Mouse (Mus musculus): ENCODE measurements around the gene Gm5148. TPM values are rescaled to one million over a fixed set of nuclear protein-coding genes. Genes with fewer than 3 reads are reported as not detected.
A peak's percentile ranks its signal among the peaks of the same experiment; 100 is the strongest.

Gm5148 gene
- polyA plus RNA-seq, 1 experiment, result not detected

GRCm38 (mm10) chr3:37704701-37705279 is 19.5 kb downstream of the Gm5148 start:
- H3K4me3 ChIP-seq (replicated peaks), result no peak overlapping the region
- peaks cover 52% of the 10 kb centered on the region for H3K4me1 ChIP-seq
- peaks cover 6% of the 10 kb centered on the region for H3K36me3 ChIP-seq (replicated peaks; ENCODE audit: low read length)
- TF ChIP-seq FLI1 (IDR thresholded peaks at IDR 0.05; ENCODE audit: low read length), result no peak
- TF ChIP-seq GATA1 (IDR thresholded peaks at IDR 0.05; ENCODE audit: borderline replicate concordance, low read length), result no peak
- H3K27me3 ChIP-seq (replicated peaks), result peaks cover 2% of the 10 kb centered on the region
- peaks cover 11% of the 10 kb centered on the region for H3K9me3 ChIP-seq

- Histone ChIP-seq H3K4me1 (peaks cover 56% of the 10 kb centered on the region), H3K9me3 (peaks cover 7% of the 10 kb centered on the region), H3K4me3 (replicated peaks) (no peak overlapping the region), H3K27me3 (replicated peaks) (no peaks in the 10 kb centered on the region), H3K36me3 (replicated peaks; ENCODE audit: low read length) (peaks cover 6% of the 10 kb centered on the region)
- TF ChIP-seq FLI1 (IDR thresholded peaks at IDR 0.05; ENCODE audit: low read length), result no peak
- TF ChIP-seq GATA1 (IDR thresholded peaks at IDR 0.05; ENCODE audit: borderline replicate concordance, low read length), result no peak
Measured at GRCm38 (mm10) chr3:37703066-37703465, 21.2 kb downstream of the Gm5148 start.

DNA sequence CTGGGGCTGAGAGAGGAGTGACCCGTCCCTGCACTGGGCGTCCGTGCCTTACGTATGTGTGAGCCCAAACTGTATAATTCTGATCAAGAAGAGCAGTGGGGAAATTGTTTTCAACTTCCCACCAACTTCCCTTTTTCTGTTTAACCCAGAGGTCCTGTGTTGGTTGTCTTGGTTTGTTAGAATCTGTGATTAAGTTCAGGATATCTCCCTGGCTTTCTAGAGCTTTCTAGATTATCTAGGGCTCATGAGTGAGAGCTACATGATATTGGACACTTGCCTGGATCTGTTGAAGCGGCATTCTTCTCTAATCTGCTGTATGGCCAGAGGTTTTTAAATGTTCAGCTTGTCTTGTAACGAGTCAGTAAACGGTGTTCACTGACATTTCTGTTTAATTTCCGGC is 30.7 kb downstream of the Gm5148 start:
- H3K36me3 ChIP-seq (replicated peaks; ENCODE audit: low read length), result no peaks in the 10 kb centered on the region
- peaks cover 15% of the 10 kb centered on the region for H3K27me3 ChIP-seq (replicated peaks)
- peaks cover 31% of the 10 kb centered on the region for H3K4me1 ChIP-seq
- H3K4me3 ChIP-seq (replicated peaks), result no peak overlapping the region
- H3K9me3 ChIP-seq, result 0 out of 2 replicates have a peak, but pooled peaks cover 9% of the 10 kb centered on the region
- no peak for TF ChIP-seq FLI1 (IDR thresholded peaks at IDR 0.05; ENCODE audit: low read length)
- TF ChIP-seq GATA1 (IDR thresholded peaks at IDR 0.05; ENCODE audit: borderline replicate concordance, low read length), result no peak

- Histone ChIP-seq H3K36me3 (replicated peaks; ENCODE audit: low read length) (no peaks in the 10 kb centered on the region), H3K9me3 (0 out of 2 replicates have a peak, but pooled peaks cover 8% of the 10 kb centered on the region), H3K4me3 (replicated peaks) (no peak overlapping the region), H3K4me1 (peaks cover 37% of the 10 kb centered on the region), H3K27me3 (replicated peaks) (peaks cover 21% of the 10 kb centered on the region)
- TF ChIP-seq GATA1 (IDR thresholded peaks at IDR 0.05; ENCODE audit: borderline replicate concordance, low read length) (no peak), FLI1 (IDR thresholded peaks at IDR 0.05; ENCODE audit: low read length) (no peak)
Measured at GRCm38 (mm10) chr3:37692945-37693344, 31.3 kb downstream of the Gm5148 start.

DNA sequence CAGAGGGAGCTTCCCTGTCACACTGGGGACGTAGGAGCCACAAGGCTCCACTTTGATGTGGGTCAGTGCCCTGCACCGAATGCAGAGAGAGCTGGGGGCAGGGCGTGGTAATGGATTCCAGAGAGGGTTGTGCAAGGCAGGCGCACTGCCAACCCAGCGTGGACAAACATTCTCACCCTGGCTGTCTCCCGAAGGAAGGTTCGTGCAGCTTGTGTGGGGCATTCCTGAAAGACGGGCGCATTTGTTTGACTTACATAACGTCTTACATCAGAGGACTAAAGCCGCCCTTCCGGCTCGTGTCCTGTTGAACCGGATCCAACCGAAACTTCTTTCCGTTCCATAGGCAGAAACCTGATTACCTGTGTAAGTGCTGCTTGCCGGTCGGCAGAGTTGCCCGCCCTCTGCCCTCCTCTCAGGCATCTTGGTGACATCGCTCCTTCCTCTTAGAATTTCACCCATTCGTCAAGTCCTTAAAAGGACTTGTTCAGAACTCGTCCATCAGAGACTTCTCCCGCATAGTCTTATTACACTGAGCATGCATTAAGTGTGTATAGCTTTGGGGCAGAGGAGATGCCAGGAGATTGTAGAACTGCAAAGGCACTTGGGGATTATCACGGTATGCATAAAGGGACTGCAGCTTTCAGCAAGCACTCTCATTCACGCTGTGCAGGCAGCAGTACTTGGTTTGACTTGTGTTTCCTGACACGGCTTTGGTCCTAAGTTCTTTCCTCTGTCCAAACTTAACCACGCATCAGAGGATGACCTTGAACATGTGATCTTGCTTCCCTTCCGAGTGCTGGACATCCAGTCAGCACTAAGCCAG is 36.9 kb downstream of the Gm5148 start:
- H3K27me3 ChIP-seq (replicated peaks), result peaks cover 60% of the 10 kb centered on the region
- H3K4me3 ChIP-seq (replicated peaks), result peak overlapping the region; percentile 90

DNA sequence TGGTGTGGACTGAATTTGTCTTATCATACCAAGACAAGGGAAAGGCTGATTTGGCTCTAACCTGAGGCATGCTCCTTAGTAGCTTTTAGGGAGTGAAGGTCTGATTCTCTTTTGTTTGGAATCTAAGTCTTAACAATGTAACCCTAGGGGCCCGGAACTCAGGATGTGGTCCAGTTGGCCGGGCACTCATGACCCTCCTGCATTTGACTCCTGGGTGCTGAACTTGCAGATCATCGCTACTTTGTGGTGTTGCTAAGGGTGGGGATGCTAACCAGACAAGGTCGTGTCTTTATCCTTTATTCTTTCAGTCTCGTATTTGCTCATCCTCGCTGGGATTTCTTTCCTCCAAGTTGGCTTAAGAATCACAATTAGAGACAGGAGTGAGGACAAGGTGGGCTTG is 37.5 kb downstream of the Gm5148 start:
- peak overlapping the region; percentile 90 for H3K4me3 ChIP-seq (replicated peaks)
- no peaks in the 10 kb centered on the region for H3K36me3 ChIP-seq (replicated peaks; ENCODE audit: low read length)
- peaks cover 58% of the 10 kb centered on the region for H3K4me1 ChIP-seq
- H3K27me3 ChIP-seq (replicated peaks), result peaks cover 65% of the 10 kb centered on the region
- no peaks in the 10 kb centered on the region for H3K9me3 ChIP-seq
- TF ChIP-seq FLI1 (IDR thresholded peaks at IDR 0.05; ENCODE audit: low read length) (no peak), GATA1 (IDR thresholded peaks at IDR 0.05; ENCODE audit: borderline replicate concordance, low read length) (no peak)

More for the DNA sequence above, 36.9 kb downstream of the Gm5148 start:
- H3K36me3 ChIP-seq (replicated peaks; ENCODE audit: low read length), result no peaks in the 10 kb centered on the region
- TF ChIP-seq GATA1 (IDR thresholded peaks at IDR 0.05; ENCODE audit: borderline replicate concordance, low read length) (no peak), FLI1 (IDR thresholded peaks at IDR 0.05; ENCODE audit: low read length) (no peak)
- H3K9me3 ChIP-seq, result no peaks in the 10 kb centered on the region
- peaks cover 62% of the 10 kb centered on the region for H3K4me1 ChIP-seq

GRCm38 (mm10) chr3:37686219-37686618 is 38.1 kb downstream of the Gm5148 start:
- H3K9me3 ChIP-seq, result no peaks in the 10 kb centered on the region
- peaks cover 53% of the 10 kb centered on the region for H3K4me1 ChIP-seq
- no peak overlapping the region for H3K4me3 ChIP-seq (replicated peaks)
- TF ChIP-seq GATA1 (IDR thresholded peaks at IDR 0.05; ENCODE audit: borderline replicate concordance, low read length), result no peak
- TF ChIP-seq FLI1 (IDR thresholded peaks at IDR 0.05; ENCODE audit: low read length), result no peak
- no peaks in the 10 kb centered on the region for H3K36me3 ChIP-seq (replicated peaks; ENCODE audit: low read length)
- H3K27me3 ChIP-seq (replicated peaks), result peaks cover 66% of the 10 kb centered on the region

DNA sequence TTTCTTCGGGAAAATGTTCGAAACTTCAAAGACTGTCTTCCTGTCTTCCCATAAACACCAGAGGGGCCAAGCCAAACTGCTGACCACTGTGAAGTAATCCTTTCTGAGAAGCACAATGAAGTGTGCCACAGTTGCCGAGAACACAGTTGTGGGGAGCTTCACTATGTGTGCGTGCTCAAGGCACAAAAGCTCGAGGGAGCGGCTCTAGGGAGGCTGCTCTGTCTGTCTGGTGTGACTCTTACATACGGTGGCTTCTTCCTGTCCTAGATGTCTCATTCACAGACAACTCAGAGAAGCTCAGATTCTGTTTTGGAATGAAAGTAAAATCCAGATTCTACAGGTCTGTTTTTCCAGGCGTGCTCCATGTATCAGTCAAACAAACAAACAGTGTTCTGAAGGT is 48.0 kb downstream of the Gm5148 start:
- no peak overlapping the region for H3K4me3 ChIP-seq (replicated peaks)
- TF ChIP-seq FLI1 (IDR thresholded peaks at IDR 0.05; ENCODE audit: low read length), result no peak
- H3K9me3 ChIP-seq, result no peaks in the 10 kb centered on the region
- peaks cover 23% of the 10 kb centered on the region for H3K27me3 ChIP-seq (replicated peaks)
- H3K36me3 ChIP-seq (replicated peaks; ENCODE audit: low read length), result no peaks in the 10 kb centered on the region
- H3K4me1 ChIP-seq, result peaks cover 57% of the 10 kb centered on the region

DNA sequence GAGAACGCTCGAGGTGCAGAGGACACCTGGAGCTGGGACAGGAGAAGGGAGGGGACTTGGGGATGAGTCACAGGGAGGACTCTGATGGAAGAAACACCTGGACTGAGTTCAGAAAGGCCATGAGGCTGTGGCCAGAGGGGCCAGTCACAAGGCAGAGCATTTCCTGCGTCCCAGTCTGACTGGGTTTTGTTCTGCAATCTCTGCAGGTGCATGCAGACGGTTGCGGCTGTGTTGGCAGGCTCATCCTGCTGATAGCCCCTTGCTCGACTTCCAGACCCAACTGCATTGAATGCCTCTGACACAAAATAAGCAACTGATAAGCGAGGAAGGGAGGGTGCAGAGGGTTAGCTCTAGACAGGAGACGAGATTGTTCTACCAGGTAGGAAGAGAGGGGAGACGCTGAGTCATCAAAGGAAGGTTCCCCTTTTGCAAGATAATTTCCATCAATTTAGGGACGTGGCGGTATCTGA is 49.2 kb downstream of the Gm5148 start:
- Histone ChIP-seq H3K9me3 (no peaks in the 10 kb centered on the region), H3K4me3 (replicated peaks) (no peak overlapping the region), H3K4me1 (peaks cover 52% of the 10 kb centered on the region), H3K36me3 (replicated peaks; ENCODE audit: low read length) (no peaks in the 10 kb centered on the region), H3K27me3 (replicated peaks) (peaks cover 21% of the 10 kb centered on the region)
- TF ChIP-seq GATA1 (IDR thresholded peaks at IDR 0.05; ENCODE audit: borderline replicate concordance, low read length) (no peak), FLI1 (IDR thresholded peaks at IDR 0.05; ENCODE audit: low read length) (no peak)
